In the genomic region with DNA sequence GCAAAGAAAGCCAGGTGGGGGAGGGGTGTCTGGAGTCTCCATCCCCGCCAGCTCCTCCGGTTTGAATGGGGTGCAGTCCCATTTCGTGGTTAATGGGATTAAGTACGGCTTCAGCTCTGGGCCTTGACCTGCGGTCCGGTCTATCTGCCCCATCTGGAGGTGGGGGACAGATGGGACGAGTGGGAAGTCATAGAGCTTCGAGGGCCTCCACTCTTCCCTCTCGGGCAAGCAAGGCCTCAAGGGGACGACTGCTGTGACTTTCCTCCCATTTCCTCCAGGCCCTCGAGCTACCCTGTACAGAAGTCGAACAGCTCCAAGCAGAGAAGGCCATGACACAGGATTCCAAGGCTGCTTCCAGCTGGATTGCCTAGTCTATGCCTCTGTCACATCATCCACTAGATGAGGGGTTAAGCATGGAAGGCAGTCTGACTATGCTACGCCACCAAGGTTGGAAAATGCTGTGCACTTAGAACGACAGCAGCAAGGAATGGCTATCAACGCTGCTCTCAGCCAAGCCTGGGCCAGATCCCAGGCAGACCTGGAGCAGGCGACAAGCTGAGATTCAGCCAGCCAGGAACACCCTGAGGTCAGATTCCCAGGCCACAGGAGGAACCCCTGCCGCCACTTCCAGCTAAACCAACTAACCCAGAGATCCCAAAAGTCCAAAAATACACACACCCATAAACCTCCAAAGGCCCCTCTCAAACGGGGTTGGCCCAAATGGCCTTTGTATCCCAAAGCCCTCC, we compare ENCODE assay signal across 8 mouse cellular contexts. TPM values are rescaled to one million over a fixed set of nuclear protein-coding genes. Genes with fewer than 3 reads are reported as not detected.
DNase-seq lines count a peak whose midpoint lies in the region; ATAC-seq lines count a peak whose summit lies in the region.

No protein-coding gene starts in this region.

- no peaks in the 10 kb centered on the region for H3K9me3 ChIP-seq in embryonic facial prominence, embryonic 15.5 days (replicated peaks)
- H3K9me3 ChIP-seq in heart, embryonic 16.5 days (replicated peaks; ENCODE audit: control insufficient read depth, low read length), result no peaks in the 10 kb centered on the region

- H3K27ac ChIP-seq in embryonic facial prominence, embryonic 15.5 days (replicated peaks), result peak overlapping the region; percentile 100
- H3K27ac ChIP-seq in heart, embryonic 16.5 days (ENCODE audit: low read length), result peak overlapping the region; percentile 100
- no peak overlapping the region for H3K27ac ChIP-seq in macrophage

- peaks cover 45% of the 10 kb centered on the region for H3K4me1 ChIP-seq in embryonic facial prominence, embryonic 15.5 days
- H3K4me1 ChIP-seq in heart, embryonic 16.5 days (ENCODE audit: control insufficient read depth, insufficient read depth, low read length), result peaks cover 35% of the 10 kb centered on the region

- WGBS in embryonic facial prominence, embryonic 15.5 days, result 7% methylated on average over 18 of the region's 18 CpGs
- 10% methylated on average over 18 of the region's 18 CpGs for WGBS in heart, embryonic 16.5 days
- 63% methylated on average over 17 of the region's 18 CpGs for WGBS in macrophage (ENCODE audit: missing documents)

- H3K27me3 ChIP-seq in embryonic facial prominence, embryonic 15.5 days, result no peaks in the 10 kb centered on the region
- no peaks in the 10 kb centered on the region for H3K27me3 ChIP-seq in heart, embryonic 16.5 days (ENCODE audit: control insufficient read depth, insufficient read depth, low read length)

- peaks cover 12% of the 10 kb centered on the region for H3K36me3 ChIP-seq in embryonic facial prominence, embryonic 15.5 days
- peaks cover under 1% of the 10 kb centered on the region; the same call in 1 of the 2 replicates for H3K36me3 ChIP-seq in heart, embryonic 16.5 days (ENCODE audit: control insufficient read depth, insufficient read depth)
- peaks cover 6% of the 10 kb centered on the region for H3K36me3 ChIP-seq in macrophage (ENCODE audit: inconsistent target)

- ATAC-seq in embryonic facial prominence, embryonic 15.5 days (ENCODE audit: insufficient number of reproducible peaks, low FRiP score, low TSS enrichment, low read depth), result no peak
- ATAC-seq in heart, embryonic 16.5 days (replicated peaks; ENCODE audit: extremely low read depth, insufficient read depth, low FRiP score), result no peak
- no peak for ATAC-seq in megakaryocyte progenitor cell, adult 5-6 weeks (replicated peaks; ENCODE audit: poor library complexity)

- H3K9ac ChIP-seq in embryonic facial prominence, embryonic 15.5 days, result peak overlapping the region; percentile 100
- peak overlapping the region; percentile 95 for H3K9ac ChIP-seq in heart, embryonic 16.5 days (ENCODE audit: low read length)

- DNase-seq in 3134 (ENCODE audit: extremely low read depth, insufficient read length, low spot score) (peak; percentile 64), adipocyte (ENCODE audit: low spot score) (peak; percentile 91)
- peak; percentile 54 to 64 for DNase-seq in kidney, postnatal 25 days
- no peak for DNase-seq in frontal cortex, postnatal 10 days (ENCODE audit: low spot score in 2 of 2)

- H3K4me3 ChIP-seq in embryonic facial prominence, embryonic 15.5 days (replicated peaks), result peak overlapping the region; percentile 91
- H3K4me3 ChIP-seq in heart, embryonic 16.5 days (ENCODE audit: low read length), result peak overlapping the region; percentile 79
- peak overlapping the region; percentile 88; the same call in 1 of the 2 replicates for H3K4me3 ChIP-seq in macrophage (ENCODE audit: inconsistent target)

- peak overlapping the region; percentile 73 for H3K4me2 ChIP-seq in embryonic facial prominence, embryonic 15.5 days (replicated peaks)
- H3K4me2 ChIP-seq in heart, embryonic 16.5 days (ENCODE audit: low read depth, low read length), result peak overlapping the region; percentile 92

- peaks cover 86% of the 10 kb centered on the region for H3K79me2 ChIP-seq in macrophage (ENCODE audit: inconsistent target)

RNA-seq across cellular contexts. Expression of a gene that starts 4.3 kb away (rescaled TPM):
- polyA plus RNA-seq in embryonic facial prominence, embryonic 15.5 days (2015; fragmentation: Nextera tagmentation; extraction: Ambion mirVana), result 39.1 and 43.4 TPM in 2 replicates
- polyA plus RNA-seq in heart, embryonic 16.5 days (2015; fragmentation: Nextera tagmentation; extraction: Ambion mirVana), result 17.6 and 18.6 TPM in 2 replicates
- 100 to 1,000 TPM in 22 of 26 experiments, 10 to 100 TPM in 4; 39.2 to 447 (median 241) TPM for total RNA-seq in macrophage (2018; cell fraction: chromatin; rRNA removed)
- total RNA-seq in macrophage (2018; cell fraction: cytosol; rRNA removed), result 10 to 100 TPM; 20.2 to 98.3 (median 69.9) TPM
- total RNA-seq in macrophage (2018; cell fraction: nucleus; rRNA removed), result 100 to 1,000 TPM in 23 of 26 experiments, 10 to 100 TPM in 3; 54.6 to 280 (median 200) TPM
- 25.5 to 27.5 TPM (median 26.9 TPM) in 3 replicates for polyA plus RNA-seq in macrophage (2018)
- total RNA-seq in megakaryocyte progenitor cell, adult 5-6 weeks (2015), result 27.3 and 30.2 TPM in 2 replicates
- 10.9 and 14.5 TPM in 2 replicates for total RNA-seq in megakaryocyte progenitor cell, adult 5-6 weeks (2017)

Comparison
In these comparisons a context has a peak if more than half of its experiments do, and no peak if none do; other contexts are left out.
1. DNase-seq: peak in 3134 (single experiment), adipocyte (single experiment) and kidney, postnatal 25 days (2 of 2); none in frontal cortex, postnatal 10 days (0 of 2).
2. Peak in every context shown above with its lines, with median percentiles within 50 percentile points of each other: H3K4me3 ChIP-seq.